ENCODE assay signal across 11 mouse cellular contexts in the genomic region with DNA sequence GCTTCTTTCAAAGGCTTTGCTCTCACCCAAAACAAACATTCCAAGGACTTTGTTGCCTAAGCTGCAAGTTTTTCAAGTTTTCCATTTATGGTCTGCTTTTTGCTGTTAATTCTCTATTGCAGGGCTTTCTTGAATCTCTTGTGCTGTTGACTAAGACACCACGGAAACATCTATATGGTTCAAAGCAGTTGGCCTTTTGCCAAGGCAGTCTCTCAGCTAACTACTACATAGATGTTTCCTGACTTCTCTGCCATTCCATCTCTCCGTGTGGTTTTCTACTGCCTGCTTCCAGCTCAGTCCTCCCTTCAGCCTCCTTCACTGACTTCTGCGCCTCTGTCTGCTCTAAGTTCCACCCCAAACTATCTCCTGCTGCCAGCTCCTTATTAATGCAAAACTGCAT.
"Had no signal": no experiment of that assay in that cellular context is flagged by ENCODE, and none has a peak within 500 bp of the region (broad histone marks: within the 10 kb centered on the region; RNA-seq: fewer than 3 reads in every experiment).

No protein-coding gene starts in this region.

- ATAC-seq: midbrain, embryonic 13.5 days had no signal

- H3K4me3 ChIP-seq: lung, embryonic 15.5 days; midbrain, embryonic 13.5 days; stomach, embryonic 15.5 days had no signal

- H3K27me3 ChIP-seq: lung, embryonic 15.5 days; midbrain, embryonic 13.5 days; stomach, embryonic 15.5 days had no signal

- H3K36me3 ChIP-seq: lung, embryonic 15.5 days; midbrain, embryonic 13.5 days; stomach, embryonic 15.5 days had no signal

- H3K4me1 ChIP-seq: lung, embryonic 15.5 days; midbrain, embryonic 13.5 days; stomach, embryonic 15.5 days had no signal

- H3K9me3 ChIP-seq: lung, embryonic 15.5 days; midbrain, embryonic 13.5 days; stomach, embryonic 15.5 days had no signal

- DNase-seq: kidney, adult 11 months; kidney, adult 9 months; kidney, postnatal 10 days; liver; right cerebral cortex, postnatal 14 days; thymus, adult 2 months; thymus, postnatal 25 days had no signal

- H3K4me2 ChIP-seq: lung, embryonic 15.5 days; midbrain, embryonic 13.5 days; stomach, embryonic 15.5 days had no signal

- H3K27ac ChIP-seq: liver, embryonic 14.5 days; lung, embryonic 15.5 days; midbrain, embryonic 13.5 days; stomach, embryonic 15.5 days had no signal

- H3K9ac ChIP-seq: liver, embryonic 14.5 days; lung, embryonic 15.5 days; midbrain, embryonic 13.5 days; stomach, embryonic 15.5 days had no signal
